Mouse (Mus musculus) erythroblast, embryonic 14.5 days (primary cell): ENCODE measurements around the gene Pfdn6.

Experiments used
- GATA1 ChIP-seq: IDR thresholded peaks from 2 replicates; pipeline ENCODE4 v1.6.1; 2012; ENCODE audit warnings: low read length, inconsistent platforms, mixed read lengths
- TAL1 ChIP-seq: IDR thresholded peaks from 3 replicates; pipeline ENCODE4 v1.6.1; 2012; ENCODE audit warnings: low read length, inconsistent platforms, mixed read lengths

DNA sequence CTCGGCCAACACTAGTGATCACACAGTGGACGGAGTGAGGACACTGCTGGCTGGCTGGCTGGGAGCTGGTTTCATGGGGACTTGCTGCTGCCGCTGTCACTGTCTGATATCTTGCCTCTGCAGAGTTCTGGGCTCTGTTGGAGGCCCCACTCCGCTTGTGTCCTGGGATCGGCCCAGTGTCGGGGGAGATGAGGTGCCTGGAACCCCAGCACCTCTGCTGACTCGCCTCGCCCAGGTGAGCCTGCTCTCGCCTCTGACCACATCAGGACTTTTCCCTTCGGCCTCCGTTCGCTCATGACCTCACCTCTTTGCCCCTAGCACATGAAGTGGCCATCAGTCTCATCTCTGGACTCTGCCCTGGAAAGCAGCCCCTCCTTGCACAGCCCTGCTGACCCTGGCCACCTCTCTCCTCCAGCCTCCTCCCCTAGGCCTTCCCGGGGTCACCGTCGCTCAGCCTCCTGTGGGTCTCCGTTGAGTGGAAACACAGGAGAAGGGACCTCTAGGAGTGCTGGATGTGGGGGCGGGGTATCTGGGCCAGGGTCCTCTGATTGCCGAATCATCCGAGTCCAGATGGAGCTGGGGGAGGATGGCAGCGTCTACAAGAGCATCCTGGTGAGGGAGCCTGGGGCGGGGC lies 4.6 kb downstream of the Pfdn6 start:
- no peak for TF ChIP-seq TAL1
- no peak for TF ChIP-seq GATA1
